Mouse (Mus musculus) embryonic stem cell, embryonic (primary cell): ENCODE measurements around the gene Fgfr2.

Experiments
- CTCF ChIA-PET, 4 experiments: fragments of 300-600 bp in 2 of 4; fragments of 350-600 bp in 2 of 4; sonication (Branson Sonifier 250); formaldehyde crosslinking; loops; one replicate each; lab custom pipeline; 2022; ENCODE audit warnings: inconsistent platforms in 2 of 4; lab: Charles Lee
- POLR2A ChIA-PET, 4 experiments: fragments of 300-600 bp in 2 of 4; fragments of 350-600 bp in 2 of 4; sonication (Branson Sonifier 250); formaldehyde crosslinking; loops; one replicate each; lab custom pipeline; 2022; ENCODE audit warnings: antibody characterized with exemption in 4 of 4, inconsistent platforms in 1 of 4; lab: Charles Lee

Gene Fgfr2

GRCm38 (mm10) chr7:132747096-132747495 is 376.1 kb downstream of the Fgfr2 start:
- ChIA-PET POLR2A (interaction anchor here in 2 of 4 experiments (0.6 to 2.6 kb wide), 6 partner anchors 10 to 46 kb away, joined by 3 to 10 read pairs (median 3); no protein-coding TSS in a partner anchor), CTCF (interaction anchor here in 2 of 4 experiments (0.5 to 1.8 kb wide), 2 partner anchors 64 to 209 kb away, joined by 3 to 4 read pairs; no protein-coding TSS in a partner anchor)

- ChIA-PET CTCF (interaction anchor here in 1 of 4 experiments (1.2 to 1.5 kb wide), 2 partner anchors 68 to 155 kb away, joined by 5 read pairs; no protein-coding TSS in a partner anchor), POLR2A (interaction anchor here in 2 of 4 experiments (0.7 to 1.7 kb wide), 9 partner anchors 11 to 226 kb away, joined by 3 to 8 read pairs (median 3); no protein-coding TSS in a partner anchor)
Measured at GRCm38 (mm10) chr7:132742912-132743311, 380.2 kb downstream of the Fgfr2 start.

- ChIA-PET CTCF (interaction anchor here in 2 of 4 experiments (0.6 to 3.2 kb wide), 2 partner anchors 71 to 89 kb away, joined by 4 to 14 read pairs; no protein-coding TSS in a partner anchor), POLR2A (interaction anchor here in 1 of 4 experiments (0.9 kb wide), 1 partner anchor 42 kb away, joined by 3 read pairs; no protein-coding TSS in a partner anchor)
Measured at GRCm38 (mm10) chr7:132739829-132740228, 383.3 kb downstream of the Fgfr2 start.

GRCm38 (mm10) chr7:132738844-132739243 is 384.3 kb downstream of the Fgfr2 start:
- ChIA-PET CTCF (interaction anchor here in 1 of 4 experiments (0.7 kb wide), 1 partner anchor 68 kb away, joined by 3 read pairs; no protein-coding TSS in a partner anchor), POLR2A (interaction anchor here in 1 of 4 experiments (5.5 kb wide), 1 partner anchor 71 kb away, joined by 54 read pairs; no protein-coding TSS in a partner anchor)

- CTCF ChIA-PET: interaction anchor here (0.5 to 3.4 kb wide), 23 partner anchors 23 to 161 kb away, joined by 3 to 69 read pairs (median 5); partner anchors contain the start of genes Abraxas2 (in 2 of the 4), Eef1akmt2 (in 1 of the 4) and Fam53b (in 1 of the 4)
- POLR2A ChIA-PET: interaction anchor here in 3 of 4 experiments (0.5 to 5.5 kb wide), 42 partner anchors 9 to 161 kb away, joined by 3 to 54 read pairs (median 4); partner anchors contain the start of genes Fam53b (in 2 of the 3) and Abraxas2 (in 1 of the 3)
Measured at GRCm38 (mm10) chr7:132736099-132736862, 386.9 kb downstream of the Fgfr2 start.

- CTCF ChIA-PET: interaction anchor here (0.6 to 3.4 kb wide), 48 partner anchors 11 to 561 kb away, joined by 3 to 69 read pairs (median 4); partner anchors contain the start of genes Abraxas2 (in 3 of the 4), Chst15 (in 1 of the 4), Eef1akmt2 (in 1 of the 4) and Fam53b (in 1 of the 4)
Measured at GRCm38 (mm10) chr7:132735145-132735544, 388.0 kb downstream of the Fgfr2 start.

GRCm38 (mm10) chr7:132734222-132734621 is 388.9 kb downstream of the Fgfr2 start:
- ChIA-PET POLR2A (interaction anchor here in 3 of 4 experiments (0.7 to 5.5 kb wide), 16 partner anchors 11 to 163 kb away, joined by 3 to 54 read pairs (median 8); partner anchors contain the start of gene Fam53b (in 1 of the 3)), CTCF (interaction anchor here (0.6 to 3.4 kb wide), 10 partner anchors 47 to 360 kb away, joined by 3 to 69 read pairs (median 10); no protein-coding TSS in a partner anchor)

More at GRCm38 (mm10) chr7:132735145-132735544, 388.0 kb downstream of the Fgfr2 start:
- POLR2A ChIA-PET: interaction anchor here (0.6 to 5.5 kb wide), 45 partner anchors 9 to 903 kb away, joined by 3 to 54 read pairs (median 5); partner anchors contain the start of genes Fam53b (in 2 of the 4) and Abraxas2 (in 1 of the 4)

GRCm38 (mm10) chr7:132733521-132733920 is 389.6 kb downstream of the Fgfr2 start:
- ChIA-PET CTCF (interaction anchor here (0.6 to 3.2 kb wide), 6 partner anchors 48 to 78 kb away, joined by 3 to 42 read pairs (median 10); no protein-coding TSS in a partner anchor), POLR2A (interaction anchor here in 2 of 4 experiments (0.6 to 5.5 kb wide), 5 partner anchors 76 to 138 kb away, joined by 3 to 54 read pairs (median 3); partner anchors contain the start of gene Fam53b (in 1 of the 2))

- ChIA-PET CTCF (no interaction called here), POLR2A (interaction anchor here in 1 of 4 experiments (1.5 kb wide), 1 partner anchor 74 kb away, joined by 4 read pairs; no protein-coding TSS in a partner anchor)
Measured at GRCm38 (mm10) chr7:132732136-132732789, 390.9 kb downstream of the Fgfr2 start.

- ChIA-PET CTCF (no interaction called here), POLR2A (interaction anchor here in 1 of 4 experiments (1.5 kb wide), 1 partner anchor 74 kb away, joined by 4 read pairs; no protein-coding TSS in a partner anchor)
Measured at GRCm38 (mm10) chr7:132731558-132731957, 391.6 kb downstream of the Fgfr2 start.

- POLR2A ChIA-PET: interaction anchor here in 1 of 4 experiments (1.7 kb wide), 1 partner anchor 76 kb away, joined by 5 read pairs; no protein-coding TSS in a partner anchor
- CTCF ChIA-PET: no interaction called here
Measured at GRCm38 (mm10) chr7:132730510-132730909, 392.6 kb downstream of the Fgfr2 start.

GRCm38 (mm10) chr7:132729093-132729831 is 393.9 kb downstream of the Fgfr2 start:
- POLR2A ChIA-PET: interaction anchor here in 2 of 4 experiments (0.7 to 1.9 kb wide), 11 partner anchors 8 to 168 kb away, joined by 3 to 8 read pairs (median 4); partner anchors contain the start of genes Abraxas2 (in 1 of the 2) and Fam53b (in 1 of the 2)
- CTCF ChIA-PET: interaction anchor here in 3 of 4 experiments (0.5 to 2.0 kb wide), 4 partner anchors 73 to 169 kb away, joined by 3 to 7 read pairs (median 5); no protein-coding TSS in a partner anchor

- ChIA-PET POLR2A (interaction anchor here (1.1 to 2.1 kb wide), 6 partner anchors 9 to 84 kb away, joined by 3 to 10 read pairs (median 4); no protein-coding TSS in a partner anchor), CTCF (interaction anchor here in 1 of 4 experiments (0.6 kb wide), 1 partner anchor 148 kb away, joined by 3 read pairs; no protein-coding TSS in a partner anchor)
Measured at GRCm38 (mm10) chr7:132726106-132726861, 396.9 kb downstream of the Fgfr2 start.

GRCm38 (mm10) chr7:132724501-132725062 is 398.6 kb downstream of the Fgfr2 start:
- CTCF ChIA-PET: no interaction called here
- POLR2A ChIA-PET: interaction anchor here in 3 of 4 experiments (0.6 to 1.5 kb wide), 3 partner anchors 75 to 282 kb away, joined by 3 to 4 read pairs (median 3); no protein-coding TSS in a partner anchor

GRCm38 (mm10) chr7:132723906-132724305 is 399.2 kb downstream of the Fgfr2 start:
- ChIA-PET POLR2A (interaction anchor here in 2 of 4 experiments (0.6 to 1.5 kb wide), 5 partner anchors 11 to 484 kb away, joined by 3 to 11 read pairs (median 4); no protein-coding TSS in a partner anchor), CTCF (no interaction called here)
